Comparison of ENCODE assay signal across 13 mouse cellular contexts in genomic region chr11:5948546-5949250, GRCm38 (mm10). TPM values are rescaled to one million over a fixed set of nuclear protein-coding genes. Genes with fewer than 3 reads are reported as not detected.
DNase-seq lines count a peak whose midpoint lies in the region; ATAC-seq and TF ChIP-seq lines count a peak whose summit lies in the region.
"Had no signal": no experiment of that assay in that cellular context is flagged by ENCODE, and none has a peak within 500 bp of the region (broad histone marks: within the 10 kb centered on the region; RNA-seq: fewer than 3 reads in every experiment).

No protein-coding gene starts in this region.

- 54% methylated on average over 10 of the region's 10 CpGs for WGBS in hindbrain, embryonic 13.5 days
- WGBS in hindbrain, embryonic 14.5 days: 61% methylated on average over 10 of the region's 10 CpGs
- WGBS in embryonic facial prominence, embryonic 11.5 days: 34% methylated on average over 10 of the region's 10 CpGs
- WGBS in limb, embryonic 15.5 days: 36% methylated on average over 10 of the region's 10 CpGs
- 67% methylated on average over 10 of the region's 10 CpGs for WGBS in thymus, adult 2 months

- H3K27me3 ChIP-seq in hindbrain, embryonic 13.5 days: no peaks in the 10 kb centered on the region
- no peaks in the 10 kb centered on the region for H3K27me3 ChIP-seq in hindbrain, embryonic 14.5 days (ENCODE audit: control insufficient read depth, insufficient read depth, low read length)
- no peaks in the 10 kb centered on the region for H3K27me3 ChIP-seq in embryonic facial prominence, embryonic 11.5 days (ENCODE audit: control insufficient read depth, insufficient read depth, low read length)
- no peaks in the 10 kb centered on the region for H3K27me3 ChIP-seq in limb, embryonic 15.5 days
- H3K27me3 ChIP-seq in thymus, adult 2 months (ENCODE audit: control insufficient read depth, insufficient read depth, low read length): no peaks in the 10 kb centered on the region

- DNase-seq in hindbrain, embryonic 14.5 days (ENCODE audit: low spot score): no peak
- DNase-seq in retina, postnatal 1 day: peak; percentile 32
- no peak for DNase-seq in retina, embryonic 14.5 days (ENCODE audit: low spot score)
- DNase-seq in embryonic facial prominence, embryonic 11.5 days (ENCODE audit: low spot score): peak; percentile 64
- no peak for DNase-seq in cerebellum, postnatal 14 days
- no peak for DNase-seq in thymus, adult 2 months
- DNase-seq: adrenal gland, postnatal 14 days; cerebellum, postnatal 10 days; kidney, postnatal 14 days; left cerebral cortex, postnatal 4 days had no signal

- TF ChIP-seq POLR2A in thymus, adult 2 months (IDR thresholded peaks at IDR 0.05; ENCODE audit: control insufficient read depth, extremely low read depth, insufficient read depth, low read length, poor library complexity): no peak

- H3K4me1 ChIP-seq in hindbrain, embryonic 13.5 days (replicated peaks): peaks cover 13% of the 10 kb centered on the region
- peaks cover 4% of the 10 kb centered on the region for H3K4me1 ChIP-seq in hindbrain, embryonic 14.5 days (replicated peaks; ENCODE audit: control insufficient read depth, insufficient read depth, low read length)
- peaks cover 9% of the 10 kb centered on the region for H3K4me1 ChIP-seq in embryonic facial prominence, embryonic 11.5 days (ENCODE audit: control insufficient read depth, insufficient read depth, low read length)
- H3K4me1 ChIP-seq in limb, embryonic 15.5 days: peaks cover 16% of the 10 kb centered on the region
- no peaks in the 10 kb centered on the region for H3K4me1 ChIP-seq in thymus, adult 2 months (replicated peaks; ENCODE audit: control insufficient read depth, insufficient read depth, low read length)

- no peak overlapping the region for H3K27ac ChIP-seq in hindbrain, embryonic 13.5 days
- H3K27ac ChIP-seq in hindbrain, embryonic 14.5 days: no peak overlapping the region
- no peak overlapping the region; the same call in none of the 2 replicates for H3K27ac ChIP-seq in embryonic facial prominence, embryonic 11.5 days (replicated peaks; ENCODE audit: low read depth, low read length)
- H3K27ac ChIP-seq in limb, embryonic 15.5 days: peak overlapping the region; percentile 22; the same call in 1 of the 2 replicates
- no peak overlapping the region for H3K27ac ChIP-seq in thymus, adult 2 months (ENCODE audit: control insufficient read depth, insufficient read depth, low read length)
- H3K27ac ChIP-seq: heart, embryonic 13.5 days had no signal

- H3K9ac ChIP-seq in hindbrain, embryonic 13.5 days: peak overlapping the region; percentile 29; the same call in 1 of the 2 replicates
- H3K9ac ChIP-seq in hindbrain, embryonic 14.5 days: no peak overlapping the region
- H3K9ac ChIP-seq in embryonic facial prominence, embryonic 11.5 days (replicated peaks; ENCODE audit: low read length): peak overlapping the region; percentile 25
- H3K9ac ChIP-seq in limb, embryonic 15.5 days: no peak overlapping the region
- H3K9ac ChIP-seq: heart, embryonic 13.5 days had no signal

- no peaks in the 10 kb centered on the region for H3K9me3 ChIP-seq in hindbrain, embryonic 13.5 days
- H3K9me3 ChIP-seq in hindbrain, embryonic 14.5 days (ENCODE audit: control insufficient read depth, low read length): no peaks in the 10 kb centered on the region
- H3K9me3 ChIP-seq in embryonic facial prominence, embryonic 11.5 days (replicated peaks; ENCODE audit: control insufficient read depth, low read length): no peaks in the 10 kb centered on the region
- H3K9me3 ChIP-seq in limb, embryonic 15.5 days: no peaks in the 10 kb centered on the region
- H3K9me3 ChIP-seq: heart, embryonic 13.5 days had no signal

- TF ChIP-seq CTCF in thymus, adult 2 months (IDR thresholded peaks at IDR 0.05; ENCODE audit: borderline replicate concordance, control insufficient read depth, extremely low read depth, insufficient read depth, low read length, poor library complexity): no peak

- no peaks in the 10 kb centered on the region for H3K36me3 ChIP-seq in hindbrain, embryonic 13.5 days
- H3K36me3 ChIP-seq in hindbrain, embryonic 14.5 days (replicated peaks; ENCODE audit: control insufficient read depth, insufficient read depth): no peaks in the 10 kb centered on the region
- H3K36me3 ChIP-seq in embryonic facial prominence, embryonic 11.5 days (replicated peaks; ENCODE audit: control insufficient read depth, insufficient read depth, low read depth, low read length): no peaks in the 10 kb centered on the region
- no peaks in the 10 kb centered on the region for H3K36me3 ChIP-seq in limb, embryonic 15.5 days
- no peaks in the 10 kb centered on the region for H3K36me3 ChIP-seq in thymus, adult 2 months (ENCODE audit: control insufficient read depth, insufficient read depth, low read length)
- H3K36me3 ChIP-seq: heart, embryonic 13.5 days had no signal

- no peak overlapping the region for H3K4me3 ChIP-seq in hindbrain, embryonic 13.5 days
- H3K4me3 ChIP-seq in hindbrain, embryonic 14.5 days (replicated peaks; ENCODE audit: low read length): no peak overlapping the region
- H3K4me3 ChIP-seq in embryonic facial prominence, embryonic 11.5 days (ENCODE audit: low read depth, low read length): no peak overlapping the region
- no peak overlapping the region for H3K4me3 ChIP-seq in limb, embryonic 15.5 days
- no peak overlapping the region for H3K4me3 ChIP-seq in thymus, adult 2 months (ENCODE audit: control insufficient read depth, insufficient read depth, low read length)
- H3K4me3 ChIP-seq: heart, embryonic 13.5 days had no signal

- ATAC-seq in hindbrain, embryonic 13.5 days (ENCODE audit: low FRiP score): no peak
- ATAC-seq in hindbrain, embryonic 14.5 days (ENCODE audit: low FRiP score): no peak
- ATAC-seq in embryonic facial prominence, embryonic 11.5 days (replicated peaks; ENCODE audit: insufficient number of reproducible peaks, low FRiP score, low TSS enrichment, low read depth): 0 out of 2 replicates have a peak, but pooled peaks have one; percentile 37
- no peak for ATAC-seq in limb, embryonic 15.5 days (ENCODE audit: insufficient number of reproducible peaks, low FRiP score, low TSS enrichment, low read depth)

- no peak overlapping the region for H3K4me2 ChIP-seq in hindbrain, embryonic 13.5 days
- H3K4me2 ChIP-seq in hindbrain, embryonic 14.5 days (replicated peaks): no peak overlapping the region
- no peak overlapping the region for H3K4me2 ChIP-seq in embryonic facial prominence, embryonic 11.5 days (ENCODE audit: low read depth, low read length)
- no peak overlapping the region for H3K4me2 ChIP-seq in limb, embryonic 15.5 days
- H3K4me2 ChIP-seq: heart, embryonic 13.5 days had no signal

RNA-seq across cellular contexts. Expression of gene Gck, which starts 1.2 kb away (rescaled TPM):
- 4.2 and 6.1 TPM in 2 replicates for polyA plus RNA-seq in hindbrain, embryonic 13.5 days (2015; fragmentation: Nextera tagmentation; extraction: Ambion mirVana)
- 3.9 and 4.2 TPM in 2 replicates for polyA plus RNA-seq in hindbrain, embryonic 14.5 days (2014; fragmentation: Nextera tagmentation; extraction: Ambion mirVana)
- polyA plus RNA-seq in embryonic facial prominence, embryonic 11.5 days (2014; fragmentation: Nextera tagmentation; extraction: Ambion mirVana): 2.2 and 2.6 TPM in 2 replicates
- polyA plus RNA-seq in limb, embryonic 15.5 days (2015; fragmentation: Nextera tagmentation; extraction: Ambion mirVana): 1.1 and 1.3 TPM in 2 replicates
- polyA plus RNA-seq in thymus, adult 2 months (2012; rRNA removed): 0.58 and 0.68 TPM in 2 replicates

RNA-seq across cellular contexts. Expression of gene Ykt6, which starts 6.8 kb away (rescaled TPM):
- 76.0 and 78.1 TPM in 2 replicates for polyA plus RNA-seq in hindbrain, embryonic 13.5 days (2015; fragmentation: Nextera tagmentation; extraction: Ambion mirVana)
- polyA plus RNA-seq in hindbrain, embryonic 14.5 days (2014; fragmentation: Nextera tagmentation; extraction: Ambion mirVana): 39.9 and 48.4 TPM in 2 replicates
- 30.1 and 31.4 TPM in 2 replicates for polyA plus RNA-seq in embryonic facial prominence, embryonic 11.5 days (2014; fragmentation: Nextera tagmentation; extraction: Ambion mirVana)
- 67.4 and 77.4 TPM in 2 replicates for polyA plus RNA-seq in limb, embryonic 15.5 days (2015; fragmentation: Nextera tagmentation; extraction: Ambion mirVana)
- 85.8 and 101 TPM in 2 replicates for polyA plus RNA-seq in thymus, adult 2 months (2012; rRNA removed)

RNA-seq across cellular contexts. Expression of gene Myl7, which starts 50.1 kb away (rescaled TPM):
- 1.9 and 2.7 TPM in 2 replicates for polyA plus RNA-seq in hindbrain, embryonic 13.5 days (2015; fragmentation: Nextera tagmentation; extraction: Ambion mirVana)
- not detected in 2 replicates for polyA plus RNA-seq in hindbrain, embryonic 14.5 days (2014; fragmentation: Nextera tagmentation; extraction: Ambion mirVana)
- 7.6 and 25.4 TPM in 2 replicates for polyA plus RNA-seq in embryonic facial prominence, embryonic 11.5 days (2014; fragmentation: Nextera tagmentation; extraction: Ambion mirVana)
- 3.7 and 6.2 TPM in 2 replicates for polyA plus RNA-seq in limb, embryonic 15.5 days (2015; fragmentation: Nextera tagmentation; extraction: Ambion mirVana)
- 19.3 and 68.0 TPM in 2 replicates for polyA plus RNA-seq in thymus, adult 2 months (2012; rRNA removed)

Comparison
In these comparisons a context has a peak if more than half of its experiments do, and no peak if none do; other contexts are left out.
1. H3K9ac ChIP-seq: peak in hindbrain, embryonic 13.5 days (single experiment) and embryonic facial prominence, embryonic 11.5 days (single experiment); none in hindbrain, embryonic 14.5 days (single experiment) and limb, embryonic 15.5 days (single experiment).
2. DNase-seq: peak in retina, postnatal 1 day (single experiment) and embryonic facial prominence, embryonic 11.5 days (single experiment); none in hindbrain, embryonic 14.5 days (single experiment), retina, embryonic 14.5 days (single experiment), cerebellum, postnatal 14 days (0 of 2) and thymus, adult 2 months (single experiment).